Mouse (Mus musculus): Measurements from ENCODE around the gene Erp27.
A peak's percentile ranks its signal among the peaks of the same experiment; 100 is the strongest.

Erp27 gene

GRCm38 (mm10) chr6:136922080-136922479 is at the start of gene Erp27:
Erp27 (minus strand) TSS chr6:136922180.
- DNase-seq (ENCODE audit: low spot score in 2 of 2): no peak

GRCm38 (mm10) chr6:136968877-136969276 is 46.9 kb upstream of the Erp27 start:
- DNase-seq (ENCODE audit: low spot score in 2 of 2): peak in 1 of 2 experiments; percentile 34

- DNase-seq (ENCODE audit: low spot score in 2 of 2): no peak
Measured at GRCm38 (mm10) chr6:136967466-136967865, 45.5 kb upstream of the Erp27 start.

GRCm38 (mm10) chr6:136965912-136966311 is 43.9 kb upstream of the Erp27 start:
- no peak for DNase-seq (ENCODE audit: low spot score in 2 of 2)

GRCm38 (mm10) chr6:136964609-136965510 is 42.9 kb upstream of the Erp27 start:
- DNase-seq (ENCODE audit: low spot score in 2 of 2): no peak

- no peak for DNase-seq (ENCODE audit: low spot score in 2 of 2)
Measured at GRCm38 (mm10) chr6:136962957-136963356, 41.0 kb upstream of the Erp27 start.

GRCm38 (mm10) chr6:136959131-136959530 is 37.2 kb upstream of the Erp27 start:
- no peak for DNase-seq (ENCODE audit: low spot score in 2 of 2)

- DNase-seq (ENCODE audit: low spot score in 2 of 2): no peak
Measured at GRCm38 (mm10) chr6:136957062-136957461, 35.1 kb upstream of the Erp27 start.

- DNase-seq (ENCODE audit: low spot score in 2 of 2): no peak
Measured at GRCm38 (mm10) chr6:136955240-136955639, 33.3 kb upstream of the Erp27 start.

GRCm38 (mm10) chr6:136954715-136955114 is 32.7 kb upstream of the Erp27 start:
- no peak for DNase-seq (ENCODE audit: low spot score in 2 of 2)

GRCm38 (mm10) chr6:136954192-136954591 is 32.2 kb upstream of the Erp27 start:
- no peak for DNase-seq (ENCODE audit: low spot score in 2 of 2)

GRCm38 (mm10) chr6:136952930-136953329 is 30.9 kb upstream of the Erp27 start:
- no peak for DNase-seq (ENCODE audit: low spot score in 2 of 2)

GRCm38 (mm10) chr6:136950171-136950570 is 28.2 kb upstream of the Erp27 start:
- no peak for DNase-seq (ENCODE audit: low spot score in 2 of 2)

- DNase-seq (ENCODE audit: low spot score in 2 of 2): no peak
Measured at GRCm38 (mm10) chr6:136947716-136948115, 25.7 kb upstream of the Erp27 start.

- DNase-seq (ENCODE audit: low spot score in 2 of 2): no peak
Measured at GRCm38 (mm10) chr6:136946943-136947342, 25.0 kb upstream of the Erp27 start.

- no peak for DNase-seq (ENCODE audit: low spot score in 2 of 2)
Measured at GRCm38 (mm10) chr6:136946241-136946640, 24.3 kb upstream of the Erp27 start.

- no peak for DNase-seq (ENCODE audit: low spot score in 2 of 2)
Measured at GRCm38 (mm10) chr6:136944511-136944910, 22.5 kb upstream of the Erp27 start.

- DNase-seq (ENCODE audit: low spot score in 2 of 2): no peak
Measured at GRCm38 (mm10) chr6:136943392-136943791, 21.4 kb upstream of the Erp27 start.

- DNase-seq (ENCODE audit: low spot score in 2 of 2): no peak
Measured at GRCm38 (mm10) chr6:136942280-136942679, 20.3 kb upstream of the Erp27 start.

- peak; percentile 57 to 68 for DNase-seq (ENCODE audit: low spot score in 2 of 2)
Measured at GRCm38 (mm10) chr6:136941051-136942021, 19.4 kb upstream of the Erp27 start, which contains the start of gene Arhgdib. Arhgdib (minus strand) TSS chr6:136941899.

- DNase-seq (ENCODE audit: low spot score in 2 of 2): peak; percentile 27 to 35
Measured at GRCm38 (mm10) chr6:136940188-136940960, 18.4 kb upstream of the Erp27 start.
